Mouse (Mus musculus): ENCODE measurements at regions not wholly inside any gene's neighbourhood (a gene's known extent, or its start where the extent isn't known, plus 50 kb on each side); places are given as distances from the start of the nearest gene placed in this dataset.

DNA sequence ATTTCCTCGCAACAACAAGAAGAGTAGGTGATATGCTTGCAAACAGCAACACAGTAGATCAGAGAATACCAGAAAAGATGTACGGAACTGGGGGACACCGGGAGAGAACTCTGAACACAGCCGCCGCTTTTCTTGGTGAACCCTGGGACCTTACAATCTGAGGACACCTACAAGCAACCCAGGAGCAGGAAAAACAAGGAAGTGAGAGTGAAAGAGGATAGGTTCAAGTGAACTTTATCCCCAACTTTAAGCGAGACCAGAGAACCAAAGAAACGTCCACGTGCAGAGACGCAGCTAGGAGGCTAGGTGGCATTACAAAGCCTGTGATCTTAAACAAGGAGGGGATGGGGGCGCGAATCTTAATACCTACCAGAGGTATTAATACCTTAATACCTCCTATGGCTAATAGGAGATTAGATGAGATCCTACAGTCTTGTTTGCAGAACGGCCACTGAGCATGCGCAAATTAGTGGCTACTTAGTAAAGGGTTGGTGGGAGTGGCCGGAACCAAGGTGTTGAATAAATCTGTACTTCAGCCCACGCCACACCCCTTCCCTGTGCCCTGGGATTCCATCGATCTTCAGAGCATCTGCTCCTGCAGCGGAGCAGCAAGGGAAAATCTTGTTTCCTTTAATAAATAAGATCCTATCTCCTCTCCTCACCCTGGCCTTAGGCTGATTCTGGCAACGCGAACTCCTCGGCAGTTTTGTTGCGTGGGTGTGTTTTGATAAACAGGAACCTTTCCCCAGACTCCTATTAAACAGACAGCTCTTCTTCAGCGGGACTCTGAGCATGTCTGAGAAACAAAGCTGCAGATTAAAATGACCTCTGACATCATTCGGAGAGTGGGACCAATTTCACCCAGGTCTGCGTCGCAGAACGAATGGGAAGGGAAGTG is 64.6 kb upstream of the Cdh5 start:
- DNase-seq (ENCODE audit: low spot score): no peak

GRCm38 (mm10) chr8:104037611-104038010 is 63.8 kb upstream of the Cdh5 start:
- no peak for DNase-seq (ENCODE audit: low spot score)

- DNase-seq (ENCODE audit: low spot score): no peak
These were observed 61.9 kb upstream of the Cdh5 start for GRCm38 (mm10) chr8:104039526-104039925.

DNA sequence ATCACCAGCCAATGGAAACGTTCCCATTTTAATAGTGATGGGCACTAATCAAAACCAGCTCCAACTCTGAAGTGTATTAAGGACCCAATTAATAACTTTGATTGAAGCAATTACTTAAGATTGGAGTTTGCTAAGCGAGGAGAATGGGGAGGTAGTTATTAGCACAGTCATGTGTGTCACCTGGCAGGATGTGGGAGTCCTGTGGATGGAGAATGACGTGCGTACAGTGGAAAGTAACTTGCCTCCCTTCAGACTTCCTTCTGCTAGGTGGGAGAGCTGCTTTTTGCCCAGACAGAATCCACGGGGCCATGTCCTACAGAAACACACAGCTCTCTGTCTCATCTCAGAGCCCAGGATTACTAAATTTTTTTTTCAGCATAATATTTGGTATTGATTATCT is 59.9 kb upstream of the Cdh5 start:
- no peak for DNase-seq (ENCODE audit: low spot score)

GRCm38 (mm10) chr8:104042434-104042833 is 59.0 kb upstream of the Cdh5 start:
- no peak for DNase-seq (ENCODE audit: low spot score)

- no peak for DNase-seq (ENCODE audit: low spot score)
These were observed 53.4 kb upstream of the Cdh5 start for GRCm38 (mm10) chr8:104048037-104048436.

DNA sequence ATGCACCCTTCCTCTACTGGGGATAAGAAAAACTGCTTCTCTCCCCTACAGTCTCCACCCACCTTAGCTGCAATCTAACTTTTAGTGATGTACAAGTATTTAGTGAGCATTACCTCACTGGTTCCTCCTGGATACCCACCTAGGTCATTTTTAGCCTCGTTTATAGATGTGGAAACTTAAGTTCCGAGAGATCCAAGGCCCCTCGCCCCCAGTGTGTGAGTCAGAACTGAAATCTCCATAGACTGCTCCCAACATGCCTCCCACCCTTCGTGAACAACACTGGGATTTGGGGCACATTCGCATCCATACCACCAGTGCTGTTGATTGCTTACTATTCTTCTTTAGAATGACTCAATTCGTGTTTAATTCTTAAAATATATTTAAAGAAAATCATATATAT is 52.2 kb upstream of the Cdh5 start:
- no peak for DNase-seq (ENCODE audit: low spot score)

DNA sequence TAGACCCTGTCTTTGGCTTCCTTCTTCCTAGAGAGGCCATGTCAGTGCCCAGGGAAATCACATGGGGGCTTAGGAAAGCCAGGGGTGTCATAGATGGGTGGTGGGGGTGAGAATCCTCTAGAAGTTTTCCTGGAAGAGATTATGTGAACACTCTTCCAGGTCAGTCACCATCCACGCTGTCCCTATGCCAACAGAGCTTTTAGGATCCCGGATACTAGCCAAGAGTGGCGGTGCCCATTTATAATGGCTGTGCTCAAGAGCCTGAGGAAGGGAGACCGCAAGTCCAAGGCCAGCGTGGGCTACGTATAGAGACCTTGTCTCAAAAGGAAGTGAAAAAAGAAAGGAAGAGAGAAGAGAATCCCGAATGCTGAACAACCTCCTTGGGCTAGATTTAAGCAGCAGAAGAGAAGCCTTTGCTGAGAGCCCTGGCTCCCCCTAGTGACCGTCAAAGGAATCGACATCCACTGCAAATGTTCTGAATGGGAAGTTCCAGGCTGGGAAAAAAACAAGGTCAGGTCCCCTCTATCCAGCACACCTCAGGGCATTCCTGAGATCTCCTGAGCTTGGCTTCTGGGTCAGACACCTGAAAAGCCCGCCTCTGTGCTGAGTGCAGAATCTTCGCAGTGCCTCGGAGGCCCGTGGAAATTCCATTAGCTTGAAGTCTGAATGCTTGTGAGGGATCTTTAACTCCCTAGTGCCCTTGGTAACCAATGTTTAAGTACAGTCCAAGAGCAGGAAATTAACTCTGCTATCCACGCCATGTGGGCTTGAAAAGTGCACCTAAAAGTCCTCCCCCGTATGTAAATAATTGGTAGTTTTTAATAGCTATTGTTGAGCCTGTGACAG is 50.5 kb upstream of the Cdh5 start:
- DNase-seq (ENCODE audit: low spot score): peak; percentile 26

- no peak for DNase-seq (ENCODE audit: low spot score)
These were observed 49.9 kb upstream of the Cdh5 start for GRCm38 (mm10) chr8:104051540-104051882.
